Mouse (Mus musculus): ENCODE measurements at regions not wholly inside any gene's neighbourhood (a gene's known extent, or its start where the extent isn't known, plus 50 kb on each side); places are given as distances from the start of the nearest gene placed in this dataset.

GRCm38 (mm10) chr10:42131798-42132197, 113.6 kb upstream of the Armc2 start:
- no peak for DNase-seq

GRCm38 (mm10) chr10:42131298-42131697, 113.1 kb upstream of the Armc2 start:
- no peak for DNase-seq

- DNase-seq: no peak
Measured at GRCm38 (mm10) chr10:42127865-42128419, 109.7 kb upstream of the Armc2 start.

GRCm38 (mm10) chr10:42126816-42127215, 108.6 kb upstream of the Armc2 start:
- no peak for DNase-seq

- no peak for DNase-seq
Measured at GRCm38 (mm10) chr10:42122768-42123635, 104.8 kb upstream of the Armc2 start.

GRCm38 (mm10) chr10:42121984-42122383, 103.7 kb upstream of the Armc2 start:
- no peak for DNase-seq

- no peak for DNase-seq
Measured at GRCm38 (mm10) chr10:42119326-42119725, 101.1 kb upstream of the Armc2 start.

GRCm38 (mm10) chr10:42118361-42119188, 100.3 kb upstream of the Armc2 start:
- DNase-seq: no peak

- DNase-seq: no peak
Measured at GRCm38 (mm10) chr10:42117523-42117922, 99.3 kb upstream of the Armc2 start.

- DNase-seq: peak; percentile 56 to 63
Measured at GRCm38 (mm10) chr10:42115920-42116298, 97.7 kb upstream of the Armc2 start.

GRCm38 (mm10) chr10:42115224-42115919, 97.1 kb upstream of the Armc2 start:
- DNase-seq: no peak

- DNase-seq: no peak
Measured at GRCm38 (mm10) chr10:42110704-42111103, 92.5 kb upstream of the Armc2 start.

GRCm38 (mm10) chr10:42108294-42109014, 90.2 kb upstream of the Armc2 start:
- DNase-seq: peak; percentile 45

- DNase-seq: peak in 1 of 2 experiments; percentile 35
Measured at GRCm38 (mm10) chr10:42107437-42108293, 89.4 kb upstream of the Armc2 start.

- no peak for DNase-seq
Measured at GRCm38 (mm10) chr10:42106611-42107010, 88.4 kb upstream of the Armc2 start.

GRCm38 (mm10) chr10:42105083-42105482, 86.8 kb upstream of the Armc2 start:
- DNase-seq: no peak

- DNase-seq: no peak
Measured at GRCm38 (mm10) chr10:42102320-42102719, 84.1 kb upstream of the Armc2 start.

- no peak for DNase-seq
Measured at GRCm38 (mm10) chr10:42101096-42101495, 82.9 kb upstream of the Armc2 start.

GRCm38 (mm10) chr10:42096924-42097323, 78.7 kb upstream of the Armc2 start:
- no peak for DNase-seq

- no peak for DNase-seq
Measured at GRCm38 (mm10) chr10:42095986-42096385, 77.7 kb upstream of the Armc2 start.
